Mouse (Mus musculus) gastrocnemius, postnatal 10 days (tissue): Measurements from ENCODE around the gene Ptprm. TPM values are rescaled to one million over a fixed set of nuclear protein-coding genes. Genes with fewer than 3 reads are reported as not detected.

ENCODE experiments used
- DNase-seq: peaks from one replicate; pipeline ENCODE4 v3.0.0; 2021; ENCODE audit warnings: mixed read lengths
- total RNA-seq, 2 experiments: library from RNA; stranded (reverse); gene quantifications; 2 replicates each; pipeline ENCODE4 v1.2.3; 2021

Ptprm gene
- total RNA-seq, 2 experiments from 2014 or later: 40.2 to 48.8 TPM

- no peak for DNase-seq
Measured at GRCm38 (mm10) chr17:66988014-66988413, 366.2 kb downstream of the Ptprm start.

- no peak for DNase-seq
Measured at GRCm38 (mm10) chr17:66981649-66982048, 372.6 kb downstream of the Ptprm start.

- no peak for DNase-seq
Measured at GRCm38 (mm10) chr17:66979971-66980370, 374.3 kb downstream of the Ptprm start.

DNA sequence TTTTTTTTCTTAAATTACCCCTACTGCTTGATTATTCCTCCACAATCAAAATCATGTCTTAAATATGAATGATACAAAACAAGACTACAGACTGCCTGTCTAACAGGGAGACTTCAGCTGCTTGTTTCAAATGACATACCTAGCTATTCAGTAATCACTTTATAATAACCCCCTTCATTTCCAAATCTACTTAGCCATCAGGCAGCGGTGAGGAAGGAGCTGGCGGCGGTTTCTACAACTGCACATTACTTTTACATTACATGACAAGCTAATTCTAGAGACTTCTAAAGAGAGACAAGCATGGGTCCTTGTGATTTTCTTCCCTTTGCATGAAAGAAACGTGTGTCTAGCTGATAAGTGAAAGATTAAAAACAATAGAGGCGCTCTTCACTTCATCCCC lies 377.8 kb downstream of the Ptprm start:
- no peak for DNase-seq

DNA sequence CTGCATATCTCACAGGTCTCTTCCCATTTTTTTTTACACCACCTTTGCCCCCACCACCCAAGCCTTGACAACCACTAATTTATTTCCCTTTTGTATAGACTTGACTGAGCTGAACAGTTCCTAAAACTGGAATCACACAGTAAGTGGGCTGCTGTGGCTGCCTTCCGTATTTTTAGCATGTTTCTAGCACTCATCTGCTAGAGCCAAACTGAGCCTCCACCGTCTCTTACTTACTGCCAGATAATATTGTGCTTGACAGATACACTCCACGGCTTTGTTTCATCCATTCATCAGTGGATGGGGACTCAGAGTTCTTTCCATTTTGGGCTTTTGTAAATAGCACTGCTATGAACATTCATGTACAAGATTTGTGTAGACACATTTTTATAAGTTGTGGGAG lies 381.3 kb downstream of the Ptprm start:
- no peak for DNase-seq

DNA sequence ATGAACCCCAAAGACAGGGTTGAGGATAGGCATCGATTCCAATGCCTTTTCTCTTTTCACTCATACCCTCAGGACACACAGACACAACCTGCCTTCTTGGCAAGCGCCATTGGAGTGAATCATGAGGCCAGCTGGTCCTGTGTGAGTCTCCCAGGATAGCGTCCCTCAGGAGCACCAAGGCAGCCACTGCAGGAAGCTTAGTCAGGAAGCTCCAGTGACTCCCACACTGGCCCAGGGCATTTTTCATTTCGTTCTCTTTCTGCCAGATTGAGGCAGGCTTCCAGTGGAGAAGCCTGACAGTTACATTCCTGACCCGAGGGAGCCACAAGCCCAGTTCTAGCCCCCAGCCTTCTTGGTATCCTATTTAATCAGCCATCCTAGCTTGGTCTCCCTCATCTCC lies 393.3 kb downstream of the Ptprm start:
- no peak for DNase-seq

- DNase-seq: no peak
Measured at GRCm38 (mm10) chr17:66960557-66960956, 393.7 kb downstream of the Ptprm start.

DNA sequence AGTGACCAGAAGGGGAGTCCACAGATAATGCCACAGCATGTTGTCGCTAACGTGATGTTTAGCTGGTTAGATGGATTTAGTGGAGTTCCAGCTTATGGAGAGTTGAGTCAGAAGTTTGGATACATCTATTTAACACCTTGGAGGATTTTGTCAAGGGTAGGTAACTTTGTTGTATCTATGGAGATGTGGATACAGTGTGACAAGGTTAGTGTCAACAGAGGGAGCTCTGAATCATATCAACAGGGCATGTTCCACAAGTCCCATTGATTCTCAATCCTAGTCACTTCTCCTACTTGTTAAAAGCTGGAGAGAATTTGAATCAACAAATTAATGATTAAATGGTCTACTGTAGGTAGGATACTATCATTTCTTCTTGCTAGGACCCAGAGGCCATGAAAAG lies 394.4 kb downstream of the Ptprm start:
- no peak for DNase-seq

DNA sequence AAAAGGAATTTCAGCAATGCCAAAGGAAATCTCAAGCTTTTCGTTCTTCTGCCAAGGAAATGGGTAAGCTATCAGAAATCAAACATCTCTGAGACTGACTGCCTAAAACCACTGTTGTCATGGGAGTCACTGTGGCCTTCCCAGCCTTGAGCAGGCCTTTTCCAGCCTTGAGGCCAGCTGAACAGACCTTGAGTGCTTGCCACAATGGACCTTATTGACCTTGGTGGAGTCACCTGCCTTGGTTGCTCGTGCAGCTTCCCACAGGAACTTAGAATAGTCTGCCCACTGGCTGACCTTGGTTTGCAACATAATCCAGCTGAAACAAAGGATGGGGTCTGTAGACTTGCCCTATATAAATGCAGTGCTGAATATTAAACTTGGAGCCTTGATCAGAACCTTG lies 395.5 kb downstream of the Ptprm start:
- DNase-seq: no peak

GRCm38 (mm10) chr17:66944498-66944897 lies 409.8 kb downstream of the Ptprm start:
- no peak for DNase-seq

DNA sequence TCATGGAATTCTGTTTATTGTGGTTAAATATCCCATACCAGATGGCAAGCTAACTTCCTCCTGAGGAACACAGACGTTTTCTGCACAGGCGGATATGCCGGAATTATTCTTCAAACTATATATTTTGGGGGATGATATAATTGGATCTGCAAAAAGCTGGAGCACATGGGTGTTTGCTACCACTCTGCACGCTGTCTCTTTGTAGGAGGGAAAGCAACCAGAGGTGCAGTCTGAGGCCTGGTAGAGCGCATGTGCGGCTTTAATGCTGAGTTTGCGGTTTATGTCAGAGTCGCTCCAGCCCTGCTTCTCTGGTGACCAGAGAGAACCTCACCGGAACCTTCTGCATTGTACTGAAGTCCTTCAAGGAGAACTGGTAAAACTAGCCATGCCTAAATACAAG lies 410.7 kb downstream of the Ptprm start:
- DNase-seq: no peak

DNA sequence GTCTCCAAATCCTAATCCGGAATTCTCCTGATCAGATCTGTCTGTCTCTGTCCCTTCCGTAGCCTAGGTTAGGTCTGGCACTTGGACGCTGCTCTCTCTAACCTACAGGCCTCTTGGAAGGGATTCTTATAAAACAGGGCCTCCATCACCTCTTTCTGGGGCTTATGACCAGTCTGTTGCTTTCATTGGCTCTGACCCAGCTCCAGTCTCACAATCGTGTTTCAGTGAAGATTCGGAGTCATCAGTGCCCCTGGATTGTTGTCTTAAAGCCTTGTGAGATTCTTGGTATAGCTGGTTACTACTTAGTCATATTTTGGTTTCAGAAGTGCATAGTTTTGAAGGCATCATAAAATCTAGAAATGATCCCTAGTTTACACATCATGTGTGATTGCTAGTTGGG lies 428.6 kb downstream of the Ptprm start:
- DNase-seq: no peak

- no peak for DNase-seq
Measured at GRCm38 (mm10) chr17:66914696-66915095, 439.6 kb downstream of the Ptprm start.

GRCm38 (mm10) chr17:66912533-66912932 lies 441.7 kb downstream of the Ptprm start:
- no peak for DNase-seq

GRCm38 (mm10) chr17:66912120-66912519 lies 442.1 kb downstream of the Ptprm start:
- no peak for DNase-seq

DNA sequence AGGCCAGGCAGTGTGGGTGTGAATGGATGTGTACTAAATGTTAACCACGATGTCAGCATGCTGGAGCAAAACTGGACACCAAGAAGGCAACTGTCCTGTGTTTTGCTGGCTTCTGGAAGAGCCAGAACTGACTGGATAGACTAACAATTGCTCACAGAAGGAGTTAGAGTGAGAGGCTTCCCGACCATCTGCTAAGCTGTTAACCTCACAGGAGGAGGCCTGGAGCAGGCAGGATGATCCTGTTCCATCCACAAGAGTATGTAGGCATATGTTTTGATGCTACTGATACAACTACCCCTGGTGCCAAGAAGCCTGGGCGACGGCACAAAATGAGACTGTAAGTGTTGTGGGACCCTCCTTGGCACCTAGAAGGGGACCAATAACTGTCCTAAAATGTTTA lies 444.4 kb downstream of the Ptprm start:
- no peak for DNase-seq

DNA sequence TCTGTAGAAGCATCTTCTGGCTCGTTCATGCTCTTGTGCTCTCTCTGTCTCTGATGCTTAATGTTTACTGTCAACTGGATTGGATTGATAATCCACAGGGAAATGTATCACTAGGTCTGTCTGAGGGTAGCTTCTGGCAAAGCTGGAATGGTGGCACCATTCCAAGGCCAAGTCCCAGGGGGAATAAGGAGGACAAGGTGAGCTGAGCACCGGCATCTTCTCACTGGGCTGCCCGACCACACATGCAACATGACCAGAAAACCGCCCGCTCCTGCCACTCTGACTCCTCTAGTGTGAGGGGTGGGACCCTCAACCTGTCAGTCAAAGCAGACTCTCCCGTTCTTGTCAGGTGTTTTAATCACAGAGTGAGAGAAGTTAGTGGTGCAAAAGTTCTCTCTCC lies 445.3 kb downstream of the Ptprm start:
- DNase-seq: no peak

DNA sequence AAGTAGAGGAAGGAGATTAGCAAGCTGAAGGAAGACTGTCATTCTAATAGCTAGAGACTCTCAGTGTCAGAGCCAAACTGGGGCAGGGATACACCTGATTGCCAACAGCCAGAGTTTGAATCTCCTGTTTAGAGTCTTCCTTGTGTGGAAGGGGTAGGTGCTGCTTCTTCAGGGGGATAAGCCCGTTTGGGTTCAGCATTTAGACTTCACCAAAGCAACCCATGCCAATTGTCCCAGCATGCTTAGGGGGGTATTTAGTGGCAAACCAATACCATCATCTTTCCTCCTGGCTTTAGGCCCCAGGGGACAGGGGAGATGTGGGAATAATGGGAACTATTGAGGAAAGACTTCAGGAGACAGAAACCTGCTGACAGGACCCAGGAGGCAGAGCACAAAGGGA lies 460.1 kb downstream of the Ptprm start:
- DNase-seq: no peak

GRCm38 (mm10) chr17:66891916-66892315 lies 462.3 kb downstream of the Ptprm start:
- no peak for DNase-seq

DNA sequence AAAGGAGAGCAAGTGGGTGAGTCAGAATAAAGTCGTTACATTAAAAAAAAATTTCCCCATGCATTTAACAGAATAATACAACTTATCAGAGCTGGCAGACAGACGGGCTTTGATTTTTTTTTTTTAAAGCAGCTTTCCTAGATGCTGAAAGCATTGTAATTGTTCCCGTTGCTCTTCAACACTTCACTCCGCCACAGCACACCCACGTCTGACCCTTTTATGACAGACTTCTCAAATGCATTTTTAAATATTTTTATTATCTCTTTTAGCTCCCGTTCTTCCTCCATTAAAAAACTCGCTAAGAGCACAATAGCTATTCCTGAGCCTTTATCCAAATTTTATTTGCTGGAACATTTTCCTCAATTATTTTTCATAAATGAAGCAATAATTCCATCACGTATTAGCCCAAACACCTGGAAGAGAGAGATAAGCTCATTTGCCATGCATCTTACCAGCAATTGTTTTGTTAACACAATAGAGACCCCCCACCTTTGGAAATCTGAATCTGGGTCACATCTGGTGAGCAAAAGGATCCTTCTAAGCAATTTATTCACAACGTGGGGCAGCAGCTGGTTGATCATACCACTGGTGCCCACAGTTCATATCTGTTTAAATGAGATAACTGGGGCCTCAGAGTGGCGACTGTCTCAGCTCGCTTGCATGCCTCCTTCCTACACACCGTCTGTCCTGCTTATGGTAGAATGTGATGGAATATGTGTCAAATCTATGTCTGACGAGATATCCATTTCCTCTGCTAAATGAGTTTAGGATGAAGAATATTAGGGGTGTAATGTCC lies 463.0 kb downstream of the Ptprm start:
- no peak for DNase-seq

- DNase-seq: no peak
Measured at GRCm38 (mm10) chr17:66882304-66882703, 472.0 kb downstream of the Ptprm start.

DNA sequence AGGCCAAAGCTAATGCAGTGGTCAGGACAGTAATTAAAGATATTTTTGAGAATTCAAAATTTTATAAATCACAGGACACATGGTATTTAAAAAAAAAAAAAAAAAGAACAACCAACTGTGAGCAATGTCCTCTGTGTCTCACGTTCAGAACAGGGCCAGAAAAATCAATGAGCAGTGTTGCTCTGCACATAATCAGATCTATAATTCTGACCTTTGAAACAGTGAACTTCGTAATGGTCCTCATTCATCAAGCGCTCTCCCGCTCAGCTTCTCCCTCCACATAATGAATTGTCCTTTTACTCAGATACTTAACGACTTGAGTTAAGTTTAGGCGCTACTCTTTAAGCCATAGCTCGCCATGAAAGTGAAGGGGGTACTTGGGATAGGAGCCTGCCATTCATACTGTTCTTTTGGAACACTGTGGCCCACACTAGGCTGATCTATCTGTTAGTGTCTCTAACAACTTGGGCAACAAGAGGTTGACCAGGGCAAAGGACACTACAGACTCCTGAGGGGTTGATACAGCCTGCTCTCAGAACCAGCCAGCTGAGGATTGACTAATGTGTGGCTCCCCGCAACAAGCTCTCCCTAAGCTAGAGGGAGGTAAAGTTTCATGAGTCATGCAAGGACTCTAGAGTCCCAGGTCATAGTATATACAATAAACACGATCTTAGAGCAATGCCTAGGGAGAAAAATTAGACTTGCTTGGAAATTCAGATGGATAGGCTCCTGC lies 473.1 kb downstream of the Ptprm start:
- no peak for DNase-seq

- DNase-seq: no peak
Measured at GRCm38 (mm10) chr17:66879151-66879550, 475.1 kb downstream of the Ptprm start.

- no peak for DNase-seq
Measured at GRCm38 (mm10) chr17:66877582-66877981, 476.7 kb downstream of the Ptprm start.
